9 mouse cellular contexts compared by ENCODE assay signal in genomic region chr1:87829621-87830211, GRCm38 (mm10). TPM values are rescaled to one million over a fixed set of nuclear protein-coding genes. Genes with fewer than 3 reads are reported as not detected.
DNase-seq lines count a peak whose midpoint lies in the region; ATAC-seq lines count a peak whose summit lies in the region.
"Had no signal": no experiment of that assay in that cellular context is flagged by ENCODE, and none has a peak within 500 bp of the region (broad histone marks: within the 10 kb centered on the region; RNA-seq: fewer than 3 reads in every experiment).

No protein-coding gene starts in this region.

- 68% methylated on average over 6 of the region's 6 CpGs for WGBS in forebrain, embryonic 10.5 days
- WGBS in forebrain, embryonic 16.5 days = 61% methylated on average over 6 of the region's 6 CpGs
- 59% methylated on average over 6 of the region's 6 CpGs for WGBS in midbrain, embryonic 10.5 days
- 56% methylated on average over 6 of the region's 6 CpGs for WGBS in midbrain, embryonic 14.5 days

- no peak overlapping the region for H3K4me2 ChIP-seq in forebrain, embryonic 16.5 days (ENCODE audit: low read length)
- no peak overlapping the region for H3K4me2 ChIP-seq in midbrain, embryonic 14.5 days (ENCODE audit: low read length)

- H3K9ac ChIP-seq in forebrain, embryonic 16.5 days (replicated peaks; ENCODE audit: low read depth, low read length) = no peak overlapping the region
- H3K9ac ChIP-seq in midbrain, embryonic 14.5 days (replicated peaks; ENCODE audit: low read length) = no peak overlapping the region

- no peak overlapping the region for H3K4me3 ChIP-seq in forebrain, embryonic 10.5 days
- no peak overlapping the region for H3K4me3 ChIP-seq in forebrain, embryonic 16.5 days (replicated peaks; ENCODE audit: low read length)
- no peak overlapping the region for H3K4me3 ChIP-seq in midbrain, embryonic 10.5 days
- H3K4me3 ChIP-seq in midbrain, embryonic 14.5 days (replicated peaks; ENCODE audit: low read depth, low read length) = no peak overlapping the region

- H3K27me3 ChIP-seq in forebrain, embryonic 10.5 days (ENCODE audit: poor library complexity, severe bottlenecking) = no peaks in the 10 kb centered on the region
- H3K27me3 ChIP-seq in forebrain, embryonic 16.5 days (replicated peaks; ENCODE audit: control insufficient read depth, insufficient read depth, low read length) = no peaks in the 10 kb centered on the region
- H3K27me3 ChIP-seq in midbrain, embryonic 10.5 days (ENCODE audit: low read depth, poor library complexity, severe bottlenecking) = no peaks in the 10 kb centered on the region
- H3K27me3 ChIP-seq in midbrain, embryonic 14.5 days (ENCODE audit: control insufficient read depth, insufficient read depth, low read length) = no peaks in the 10 kb centered on the region

- H3K4me1 ChIP-seq in forebrain, embryonic 10.5 days = peaks cover 13% of the 10 kb centered on the region
- H3K4me1 ChIP-seq in forebrain, embryonic 16.5 days (replicated peaks; ENCODE audit: control insufficient read depth, insufficient read depth, low read length) = no peaks in the 10 kb centered on the region
- peaks cover 12% of the 10 kb centered on the region for H3K4me1 ChIP-seq in midbrain, embryonic 10.5 days
- no peaks in the 10 kb centered on the region for H3K4me1 ChIP-seq in midbrain, embryonic 14.5 days (ENCODE audit: control insufficient read depth, insufficient read depth, low read length)

- no peak for ATAC-seq in forebrain, embryonic 16.5 days
- ATAC-seq in midbrain, embryonic 14.5 days (ENCODE audit: low FRiP score, low TSS enrichment) = no peak

- 0 out of 2 replicates have a peak overlapping the region, but pooled peaks have one; percentile 53 for H3K27ac ChIP-seq in forebrain, embryonic 10.5 days
- H3K27ac ChIP-seq in forebrain, embryonic 16.5 days (ENCODE audit: low read length) = no peak overlapping the region
- peak overlapping the region; percentile 28; the same call in 1 of the 2 replicates for H3K27ac ChIP-seq in midbrain, embryonic 10.5 days (replicated peaks)
- no peak overlapping the region for H3K27ac ChIP-seq in midbrain, embryonic 14.5 days (replicated peaks; ENCODE audit: low read depth, low read length)

- H3K9me3 ChIP-seq in forebrain, embryonic 10.5 days = no peaks in the 10 kb centered on the region
- H3K9me3 ChIP-seq in forebrain, embryonic 16.5 days (ENCODE audit: control insufficient read depth, low read length) = no peaks in the 10 kb centered on the region
- no peaks in the 10 kb centered on the region for H3K9me3 ChIP-seq in midbrain, embryonic 10.5 days (replicated peaks)
- H3K9me3 ChIP-seq in midbrain, embryonic 14.5 days (ENCODE audit: control insufficient read depth, low read length) = no peaks in the 10 kb centered on the region

- H3K36me3 ChIP-seq in forebrain, embryonic 10.5 days (replicated peaks) = no peaks in the 10 kb centered on the region
- no peaks in the 10 kb centered on the region for H3K36me3 ChIP-seq in forebrain, embryonic 16.5 days (ENCODE audit: control insufficient read depth, insufficient read depth)
- H3K36me3 ChIP-seq in midbrain, embryonic 10.5 days = no peaks in the 10 kb centered on the region
- no peaks in the 10 kb centered on the region for H3K36me3 ChIP-seq in midbrain, embryonic 14.5 days (ENCODE audit: control insufficient read depth, insufficient read depth, low read length)

- no peak for DNase-seq in forebrain, embryonic 10.5 days (ENCODE audit: extremely low spot score, low spot score)
- no peak for DNase-seq in midbrain, embryonic 10.5 days (ENCODE audit: low spot score)
- no peak for DNase-seq in midbrain, embryonic 14.5 days
- DNase-seq in induced T-regulatory cell, adult 2 months (ENCODE audit: low read depth) = peak; percentile 80
- DNase-seq in thymus, postnatal 25 days = peak; percentile 64
- DNase-seq in embryo, embryonic 11 days = no peak
- DNase-seq in adrenal gland, adult (ENCODE audit: inconsistent age in 2 of 2, low spot score in 1 of 2) = no peak
- DNase-seq: right cerebral cortex, postnatal 14 days had no signal

RNA-seq across cellular contexts. Expression of gene Dgkd, which starts 23.4 kb away (rescaled TPM):
- polyA plus RNA-seq in forebrain, embryonic 10.5 days (2016; fragmentation: Nextera tagmentation; extraction: Ambion mirVana) = 39.3 and 42.4 TPM in 2 replicates
- polyA plus RNA-seq in forebrain, embryonic 16.5 days (2015; fragmentation: Nextera tagmentation; extraction: Ambion mirVana) = 57.7 TPM in 2 replicates
- polyA plus RNA-seq in midbrain, embryonic 10.5 days (2016; fragmentation: Nextera tagmentation; extraction: Ambion mirVana) = 37.8 and 41.6 TPM in 2 replicates
- 48.0 and 50.2 TPM in 2 replicates for polyA plus RNA-seq in midbrain, embryonic 14.5 days (2014; fragmentation: Nextera tagmentation; extraction: Ambion mirVana)

RNA-seq across cellular contexts. Expression of gene Sag, which starts 26.2 kb away (rescaled TPM):
- 3.3 and 3.6 TPM in 2 replicates for polyA plus RNA-seq in forebrain, embryonic 10.5 days (2016; fragmentation: Nextera tagmentation; extraction: Ambion mirVana)
- 1.4 and 1.9 TPM in 2 replicates for polyA plus RNA-seq in forebrain, embryonic 16.5 days (2015; fragmentation: Nextera tagmentation; extraction: Ambion mirVana)
- 2.2 and 2.7 TPM in 2 replicates for polyA plus RNA-seq in midbrain, embryonic 10.5 days (2016; fragmentation: Nextera tagmentation; extraction: Ambion mirVana)
- polyA plus RNA-seq in midbrain, embryonic 14.5 days (2014; fragmentation: Nextera tagmentation; extraction: Ambion mirVana) = 2.1 and 3.0 TPM in 2 replicates

Comparison
In these comparisons a context has a peak if more than half of its experiments do, and no peak if none do; other contexts are left out.
1. H3K27ac ChIP-seq: peak in forebrain, embryonic 10.5 days (single experiment) and midbrain, embryonic 10.5 days (single experiment); none in forebrain, embryonic 16.5 days (single experiment) and midbrain, embryonic 14.5 days (single experiment).
2. DNase-seq: peak in induced T-regulatory cell, adult 2 months (single experiment) and thymus, postnatal 25 days (single experiment); none in forebrain, embryonic 10.5 days (single experiment), midbrain, embryonic 10.5 days (single experiment), midbrain, embryonic 14.5 days (single experiment), embryo, embryonic 11 days (single experiment) and adrenal gland, adult (0 of 2).